Mouse (Mus musculus): ENCODE measurements at regions not wholly inside any gene's neighbourhood (a gene's known extent, or its start where the extent isn't known, plus 50 kb on each side); places are given as distances from the start of the nearest gene placed in this dataset.

- H3K27ac ChIP-seq (ENCODE audit: insufficient read depth, low read depth, low read length), result no peak overlapping the region
- no peaks in the 10 kb centered on the region for H3K4me1 ChIP-seq (ENCODE audit: control insufficient read depth, insufficient read depth, low read length)
- WGBS, result 91% methylated on average over 3 of the region's 3 CpGs
- TF ChIP-seq POLR2A (IDR thresholded peaks at IDR 0.05; ENCODE audit: insufficient read depth, low read depth, low read length) (no peak), CTCF (IDR thresholded peaks at IDR 0.05; ENCODE audit: insufficient read depth, low read depth, low read length) (no peak)
- no peak overlapping the region for H3K4me3 ChIP-seq (ENCODE audit: insufficient read depth, low read depth, low read length)
These were observed 58.5 kb upstream of the Galnt15 start for GRCm38 (mm10) chr14:31970245-31970830.

- H3K27ac ChIP-seq (ENCODE audit: insufficient read depth, low read depth, low read length), result no peak overlapping the region
- 98% methylated on average over 9 of the region's 9 CpGs for WGBS
- no peak for TF ChIP-seq POLR2A (IDR thresholded peaks at IDR 0.05; ENCODE audit: insufficient read depth, low read depth, low read length)
- TF ChIP-seq CTCF (IDR thresholded peaks at IDR 0.05; ENCODE audit: insufficient read depth, low read depth, low read length), result no peak
- no peaks in the 10 kb centered on the region for H3K4me1 ChIP-seq (ENCODE audit: control insufficient read depth, insufficient read depth, low read length)
- no peak overlapping the region for H3K4me3 ChIP-seq (ENCODE audit: insufficient read depth, low read depth, low read length)
These were observed 57.9 kb upstream of the Galnt15 start for GRCm38 (mm10) chr14:31970851-31971250.

GRCm38 (mm10) chr14:31973702-31974101, 55.1 kb upstream of the Galnt15 start:
- Histone ChIP-seq H3K4me1 (ENCODE audit: control insufficient read depth, insufficient read depth, low read length) (no peaks in the 10 kb centered on the region), H3K4me3 (ENCODE audit: insufficient read depth, low read depth, low read length) (no peak overlapping the region), H3K27ac (ENCODE audit: insufficient read depth, low read depth, low read length) (no peak overlapping the region)
- WGBS, result 97% methylated on average over 4 of the region's 4 CpGs
- no peak for TF ChIP-seq CTCF (IDR thresholded peaks at IDR 0.05; ENCODE audit: insufficient read depth, low read depth, low read length)
- TF ChIP-seq POLR2A (IDR thresholded peaks at IDR 0.05; ENCODE audit: insufficient read depth, low read depth, low read length), result no peak

- TF ChIP-seq CTCF (IDR thresholded peaks at IDR 0.05; ENCODE audit: insufficient read depth, low read depth, low read length), result no peak
- TF ChIP-seq POLR2A (IDR thresholded peaks at IDR 0.05; ENCODE audit: insufficient read depth, low read depth, low read length), result no peak
- 90% methylated on average over 4 of the region's 4 CpGs for WGBS
- Histone ChIP-seq H3K4me1 (ENCODE audit: control insufficient read depth, insufficient read depth, low read length) (no peaks in the 10 kb centered on the region), H3K4me3 (ENCODE audit: insufficient read depth, low read depth, low read length) (no peak overlapping the region), H3K27ac (ENCODE audit: insufficient read depth, low read depth, low read length) (no peak overlapping the region)
These were observed 50.6 kb upstream of the Galnt15 start for GRCm38 (mm10) chr14:31978196-31978595.

GRCm38 (mm10) chr14:31978690-31979089, 50.1 kb upstream of the Galnt15 start:
- TF ChIP-seq POLR2A (IDR thresholded peaks at IDR 0.05; ENCODE audit: insufficient read depth, low read depth, low read length) (no peak), CTCF (IDR thresholded peaks at IDR 0.05; ENCODE audit: insufficient read depth, low read depth, low read length) (no peak)
- no peak overlapping the region for H3K4me3 ChIP-seq (ENCODE audit: insufficient read depth, low read depth, low read length)
- no peak overlapping the region for H3K27ac ChIP-seq (ENCODE audit: insufficient read depth, low read depth, low read length)
- WGBS, result 85% methylated on average over 3 of the region's 3 CpGs
- no peaks in the 10 kb centered on the region for H3K4me1 ChIP-seq (ENCODE audit: control insufficient read depth, insufficient read depth, low read length)
